Comparison of ENCODE assay signal across 12 mouse cellular contexts in the genomic region with DNA sequence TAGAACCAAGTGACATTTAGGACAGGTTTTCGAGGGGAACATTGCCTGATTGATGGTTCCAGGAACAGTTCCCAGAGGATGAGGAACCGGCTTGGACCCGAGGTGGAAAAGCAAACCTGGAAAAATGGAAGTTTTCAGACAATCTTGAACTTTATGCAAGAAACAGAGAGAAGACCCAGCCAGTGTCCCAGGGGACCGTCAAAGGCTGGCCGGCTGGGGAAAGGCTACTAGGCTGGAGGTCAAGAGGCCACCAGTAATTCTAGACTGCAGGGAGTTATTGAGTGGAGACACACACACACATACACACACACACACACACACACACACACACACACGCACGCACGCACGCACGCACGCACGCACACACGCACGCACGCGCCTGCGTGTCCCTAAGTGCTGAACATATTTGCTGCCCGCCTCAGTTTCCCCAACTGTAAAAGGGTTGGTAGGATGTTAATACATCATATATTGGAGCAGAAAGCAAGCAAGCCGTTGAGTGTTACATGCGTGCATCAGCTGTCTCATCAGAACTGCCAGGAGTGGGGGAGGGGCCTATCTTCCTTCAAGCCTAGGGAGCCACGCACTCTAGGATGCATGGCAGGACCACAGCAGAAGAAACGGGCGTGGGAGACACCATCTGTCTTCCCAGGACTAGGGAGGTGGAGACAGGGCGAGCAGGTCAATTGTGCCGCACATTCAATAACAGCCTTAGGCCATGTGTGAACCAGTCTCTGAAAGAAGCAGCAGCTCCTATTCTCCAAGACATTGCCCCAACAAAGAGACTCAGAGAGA. TPM values are rescaled to one million over a fixed set of nuclear protein-coding genes. Genes with fewer than 3 reads are reported as not detected.
DNase-seq lines count a peak whose midpoint lies in the region; ATAC-seq and TF ChIP-seq lines count a peak whose summit lies in the region.
"Had no signal": no experiment of that assay in that cellular context is flagged by ENCODE, and none has a peak within 500 bp of the region (broad histone marks: within the 10 kb centered on the region; RNA-seq: fewer than 3 reads in every experiment).

No protein-coding gene starts in this region.

- H3K9ac ChIP-seq in neural tube, embryonic 15.5 days (replicated peaks): no peak overlapping the region
- H3K9ac ChIP-seq: heart, embryonic 15.5 days had no signal

- peak; percentile 42 to 63 for DNase-seq in left cerebral cortex, postnatal 25 days (ENCODE audit: low spot score in 2 of 2)
- no peak for DNase-seq in left cerebral cortex, adult 2 months (ENCODE audit: extremely low spot score in 1 of 2, low spot score in 2 of 2)
- DNase-seq in brain, embryonic 14.5 days (ENCODE audit: low read depth): peak; percentile 84
- DNase-seq in hindbrain, embryonic 10.5 days (ENCODE audit: low spot score): peak; percentile 53
- no peak for DNase-seq in natural killer cell, adult 2 months (ENCODE audit: low spot score in 2 of 2)
- DNase-seq in thymus, postnatal 0 days (ENCODE audit: low spot score): no peak
- DNase-seq: cerebellum, adult 11 months; thymus, adult 2 months had no signal

- no peak for TF ChIP-seq CTCF in left cerebral cortex, adult 2 months (IDR thresholded peaks at IDR 0.05)
- TF ChIP-seq CTCF in brain, embryonic 14.5 days (IDR thresholded peaks at IDR 0.05; ENCODE audit: borderline replicate concordance, extremely low read depth, insufficient read depth, insufficient read length): no peak

- WGBS in hindbrain, embryonic 10.5 days: 69% methylated on average over 25 of the region's 25 CpGs
- 64% methylated on average over 25 of the region's 25 CpGs for WGBS in neural tube, embryonic 15.5 days

- H3K36me3 ChIP-seq in hindbrain, embryonic 10.5 days: no peaks in the 10 kb centered on the region; the same call in 1 of the 2 replicates
- peaks cover 7% of the 10 kb centered on the region for H3K36me3 ChIP-seq in neural tube, embryonic 15.5 days

- intact Hi-C loops in left cerebral cortex, postnatal 25 days (cut with DNase I): no loop called here
- intact Hi-C loops in left cerebral cortex, adult 2 months (cut with DNase I): no loop called here

- H3K27ac ChIP-seq in left cerebral cortex, adult 2 months: no peak overlapping the region
- H3K27ac ChIP-seq in hindbrain, embryonic 10.5 days: peak overlapping the region; percentile 83
- no peak overlapping the region for H3K27ac ChIP-seq in neural tube, embryonic 15.5 days (replicated peaks)
- H3K27ac ChIP-seq: heart, embryonic 15.5 days had no signal

- H3K4me3 ChIP-seq in left cerebral cortex, adult 2 months: no peak overlapping the region
- H3K4me3 ChIP-seq in hindbrain, embryonic 10.5 days: peak overlapping the region; percentile 9; the same call in 1 of the 2 replicates
- H3K4me3 ChIP-seq in neural tube, embryonic 15.5 days (replicated peaks): no peak overlapping the region
- H3K4me3 ChIP-seq: erythroblast, embryonic 14.5 days; heart, embryonic 15.5 days had no signal

- no peaks in the 10 kb centered on the region for H3K9me3 ChIP-seq in hindbrain, embryonic 10.5 days
- no peaks in the 10 kb centered on the region for H3K9me3 ChIP-seq in neural tube, embryonic 15.5 days (replicated peaks)
- H3K9me3 ChIP-seq: heart, embryonic 15.5 days had no signal

- no peak for ATAC-seq in neural tube, embryonic 15.5 days (ENCODE audit: low FRiP score)

- peaks cover 14% of the 10 kb centered on the region for H3K27me3 ChIP-seq in hindbrain, embryonic 10.5 days (ENCODE audit: insufficient read depth, poor library complexity, severe bottlenecking)
- H3K27me3 ChIP-seq in neural tube, embryonic 15.5 days (replicated peaks): no peaks in the 10 kb centered on the region
- H3K27me3 ChIP-seq: heart, embryonic 15.5 days had no signal

- H3K4me1 ChIP-seq in hindbrain, embryonic 10.5 days (replicated peaks): peaks cover 34% of the 10 kb centered on the region
- peaks cover 13% of the 10 kb centered on the region for H3K4me1 ChIP-seq in neural tube, embryonic 15.5 days

- H3K4me2 ChIP-seq in neural tube, embryonic 15.5 days: peak overlapping the region; percentile 5; the same call in 1 of the 2 replicates
- H3K4me2 ChIP-seq: heart, embryonic 15.5 days had no signal

- TF ChIP-seq POLR2A in brain, embryonic 14.5 days (IDR thresholded peaks at IDR 0.05; ENCODE audit: borderline replicate concordance, extremely low read depth, insufficient read depth, insufficient read length, poor library complexity, severe bottlenecking): no peak

RNA-seq across cellular contexts. Expression of gene Keap1, which starts 22.9 kb away (rescaled TPM):
- 10 to 100 TPM; 49.2 to 51.0 TPM for total RNA-seq in left cerebral cortex, postnatal 25 days (2021)
- 10 to 100 TPM; 53.0 to 53.7 TPM for total RNA-seq in left cerebral cortex, adult 2 months (2021)
- 58.7 and 59.7 TPM in 2 replicates for polyA plus RNA-seq in brain, embryonic 14.5 days (2012; rRNA removed)
- polyA plus RNA-seq in hindbrain, embryonic 10.5 days (2016; fragmentation: Nextera tagmentation; extraction: Ambion mirVana): 46.5 and 50.0 TPM in 2 replicates
- polyA plus RNA-seq in neural tube, embryonic 15.5 days (2015; fragmentation: Nextera tagmentation; extraction: Ambion mirVana): 70.1 and 72.0 TPM in 2 replicates
- 61.2 and 64.2 TPM in 2 replicates for polyA plus RNA-seq in thymus, postnatal 0 days (2015; fragmentation: Nextera tagmentation; extraction: Ambion mirVana)

RNA-seq across cellular contexts. Expression of gene S1pr5, which starts 32.0 kb away (rescaled TPM):
- 1 to 10 TPM; 7.8 to 8.3 TPM for total RNA-seq in left cerebral cortex, postnatal 25 days (2021)
- 1 to 10 TPM; 6.8 to 8.3 TPM for total RNA-seq in left cerebral cortex, adult 2 months (2021)
- 2.2 and 2.5 TPM in 2 replicates for polyA plus RNA-seq in brain, embryonic 14.5 days (2012; rRNA removed)
- 0.20 and 0.35 TPM in 2 replicates for polyA plus RNA-seq in hindbrain, embryonic 10.5 days (2016; fragmentation: Nextera tagmentation; extraction: Ambion mirVana)
- polyA plus RNA-seq in neural tube, embryonic 15.5 days (2015; fragmentation: Nextera tagmentation; extraction: Ambion mirVana): 5.8 and 6.7 TPM in 2 replicates
- 0.09 TPM in 1 of 2 replicates, not detected in the other for polyA plus RNA-seq in thymus, postnatal 0 days (2015; fragmentation: Nextera tagmentation; extraction: Ambion mirVana)
- polyA plus RNA-seq: erythroblast, embryonic 14.5 days; large intestine, adult 2 months had no signal

RNA-seq across cellular contexts. Expression of gene Atg4d, which starts 48.8 kb away (rescaled TPM):
- total RNA-seq in left cerebral cortex, postnatal 25 days (2021): 10 to 100 TPM; 40.7 to 49.2 TPM
- 10 to 100 TPM; 45.3 to 49.5 TPM for total RNA-seq in left cerebral cortex, adult 2 months (2021)
- 38.1 and 45.9 TPM in 2 replicates for polyA plus RNA-seq in brain, embryonic 14.5 days (2012; rRNA removed)
- 52.3 and 59.4 TPM in 2 replicates for polyA plus RNA-seq in hindbrain, embryonic 10.5 days (2016; fragmentation: Nextera tagmentation; extraction: Ambion mirVana)
- 50.0 and 52.4 TPM in 2 replicates for polyA plus RNA-seq in neural tube, embryonic 15.5 days (2015; fragmentation: Nextera tagmentation; extraction: Ambion mirVana)
- 49.2 and 56.2 TPM in 2 replicates for polyA plus RNA-seq in thymus, postnatal 0 days (2015; fragmentation: Nextera tagmentation; extraction: Ambion mirVana)

RNA-seq across cellular contexts. Expression of gene Pde4a, which starts 50.7 kb away (rescaled TPM):
- 10 to 100 TPM; 88.9 to 94.4 TPM for total RNA-seq in left cerebral cortex, postnatal 25 days (2021)
- 100 to 1,000 TPM; 101 to 106 TPM for total RNA-seq in left cerebral cortex, adult 2 months (2021)
- 16.3 and 23.4 TPM in 2 replicates for polyA plus RNA-seq in brain, embryonic 14.5 days (2012; rRNA removed)
- polyA plus RNA-seq in hindbrain, embryonic 10.5 days (2016; fragmentation: Nextera tagmentation; extraction: Ambion mirVana): 3.7 and 6.5 TPM in 2 replicates
- 37.4 and 42.1 TPM in 2 replicates for polyA plus RNA-seq in neural tube, embryonic 15.5 days (2015; fragmentation: Nextera tagmentation; extraction: Ambion mirVana)
- 0.95 and 1.0 TPM in 2 replicates for polyA plus RNA-seq in thymus, postnatal 0 days (2015; fragmentation: Nextera tagmentation; extraction: Ambion mirVana)

Comparison
In these comparisons a context has a peak if more than half of its experiments do, and no peak if none do; other contexts are left out.
1. DNase-seq: peak in left cerebral cortex, postnatal 25 days (2 of 2), brain, embryonic 14.5 days (single experiment) and hindbrain, embryonic 10.5 days (single experiment); none in left cerebral cortex, adult 2 months (0 of 2), natural killer cell, adult 2 months (0 of 2) and thymus, postnatal 0 days (single experiment).